Mouse (Mus musculus) midbrain, embryonic 13.5 days (tissue): ENCODE results near the gene 5730522E02Rik. TPM values are rescaled to one million over a fixed set of nuclear protein-coding genes. Genes with fewer than 3 reads are reported as not detected.

Experiments used
- ATAC-seq: fragments of 200-750 bp; cut with Nextera tagmentation; 2 replicates; pipeline ENCODE4 v1.8.0; 2017; ENCODE audit warnings: mild to moderate bottlenecking, moderate TSS enrichment, moderate library complexity
- H3K27ac ChIP-seq: fragments of 300-500 bp; sonication (generic); 2 replicates; pipeline ENCODE4 v1.5.1; 2015; ENCODE audit warnings: inconsistent platforms, mild to moderate bottlenecking, moderate library complexity
- H3K27me3 ChIP-seq: fragments of 300-500 bp; sonication (generic); 2 replicates; pipeline ENCODE4 v1.6.1; 2015; ENCODE audit warnings: mild to moderate bottlenecking, inconsistent platforms
- H3K36me3 ChIP-seq: fragments of 300-500 bp; sonication (generic); 2 replicates; pipeline ENCODE4 v1.6.1; 2015; ENCODE audit warnings: mild to moderate bottlenecking, inconsistent platforms
- H3K4me1 ChIP-seq: fragments of 300-500 bp; sonication (generic); replicated peaks from 2 replicates; pipeline ENCODE4 v1.6.1; 2015; ENCODE audit warnings: inconsistent platforms
- H3K4me2 ChIP-seq: fragments of 300-500 bp; sonication (generic); replicated peaks from 2 replicates; pipeline ENCODE4 v1.6.1; 2015; ENCODE audit warnings: moderate library complexity, mild to moderate bottlenecking, inconsistent platforms
- H3K4me3 ChIP-seq: fragments of 300-500 bp; sonication (generic); replicated peaks from 2 replicates; pipeline ENCODE4 v1.5.1; 2015; ENCODE audit warnings: mild to moderate bottlenecking, inconsistent platforms
- H3K9ac ChIP-seq: fragments of 300-500 bp; sonication (generic); replicated peaks from 2 replicates; pipeline ENCODE4 v1.6.1; 2015; ENCODE audit warnings: mild to moderate bottlenecking, inconsistent platforms
- H3K9me3 ChIP-seq: fragments of 300-500 bp; sonication (generic); 2 replicates; pipeline ENCODE4 v1.6.1; 2016; ENCODE audit warnings: mild to moderate bottlenecking, inconsistent platforms
- WGBS: fragments of 180-500 bp; shearing (Covaris S2); methylation state at CpG from one replicate; pipeline ENCODE4 v1.1.7; 2015; 5-methylcytosine and 5-hydroxymethylcytosine counted together
- polyA plus RNA-seq: library from polyadenylated mRNA; unstranded; fragments of >200 nt; fragmentation: Nextera tagmentation; extraction: Ambion mirVana; gene quantifications from 2 replicates; pipeline ENCODE4 v1.2.1, GENCODE M21; 2015

5730522E02Rik gene
- polyA plus RNA-seq, 1 experiment from 2014 or later: 16.8 TPM

DNA sequence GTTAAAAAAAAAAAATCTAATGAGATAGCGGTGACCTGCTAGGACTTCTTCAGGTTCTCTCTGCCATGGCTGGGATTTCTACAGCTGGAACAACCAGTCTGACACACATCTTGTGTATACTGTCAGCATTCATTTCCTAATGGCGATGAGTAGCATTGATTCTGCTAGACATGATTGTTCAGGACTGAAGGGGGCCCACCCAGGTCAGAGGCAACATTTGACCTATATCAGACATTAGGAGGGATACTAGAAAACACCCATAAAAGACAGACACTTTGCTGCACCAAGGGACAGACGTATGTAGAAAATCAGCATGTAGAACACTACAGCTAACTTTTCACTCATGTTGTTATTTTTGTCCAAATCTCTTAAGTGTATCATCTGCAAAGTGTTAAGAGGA lies 507.8 kb downstream of the 5730522E02Rik start:
- 60% methylated on average over 3 of the region's 3 CpGs for WGBS
- Histone ChIP-seq H3K4me3 (no peak overlapping the region), H3K36me3 (no peaks in the 10 kb centered on the region), H3K4me1 (peaks cover 15% of the 10 kb centered on the region), H3K27ac (no peak overlapping the region), H3K27me3 (no peaks in the 10 kb centered on the region), H3K9ac (no peak overlapping the region), H3K4me2 (no peak overlapping the region), H3K9me3 (no peaks in the 10 kb centered on the region)
- ATAC-seq: no peak

DNA sequence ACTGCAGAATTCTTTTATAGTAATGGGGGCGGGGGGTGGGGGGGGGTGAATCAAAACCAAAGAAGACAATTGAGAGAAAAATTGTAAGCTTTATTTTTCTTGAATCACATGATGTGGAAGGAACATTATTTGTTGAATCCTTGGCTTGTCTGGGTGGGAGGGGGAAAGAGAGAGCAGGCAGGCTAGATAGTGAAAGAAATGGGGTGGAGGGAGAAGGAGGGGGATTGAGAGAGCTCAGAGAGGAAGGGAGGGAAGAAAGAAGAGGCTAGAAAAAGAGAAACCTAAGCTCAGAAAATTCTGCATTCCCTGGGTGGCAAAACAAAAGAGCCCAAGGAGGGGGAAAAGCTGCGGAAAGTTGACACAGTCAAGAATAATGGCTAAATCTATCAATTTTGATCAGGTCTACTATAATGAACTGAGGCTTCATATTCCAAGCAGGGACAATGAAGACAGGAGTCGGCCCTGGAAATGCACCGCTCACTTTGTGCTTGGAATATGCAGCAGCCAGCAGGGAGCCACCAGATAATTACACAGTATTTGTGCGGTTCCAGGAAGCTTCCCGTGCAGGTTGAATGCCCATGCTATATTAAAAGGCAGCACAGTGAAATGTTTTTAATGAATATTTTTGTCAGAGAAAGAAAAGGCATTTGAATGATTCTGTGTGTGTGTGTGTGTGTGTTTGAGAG lies 512.9 kb downstream of the 5730522E02Rik start:
- WGBS: 9% methylated on average over 6 of the region's 6 CpGs

DNA sequence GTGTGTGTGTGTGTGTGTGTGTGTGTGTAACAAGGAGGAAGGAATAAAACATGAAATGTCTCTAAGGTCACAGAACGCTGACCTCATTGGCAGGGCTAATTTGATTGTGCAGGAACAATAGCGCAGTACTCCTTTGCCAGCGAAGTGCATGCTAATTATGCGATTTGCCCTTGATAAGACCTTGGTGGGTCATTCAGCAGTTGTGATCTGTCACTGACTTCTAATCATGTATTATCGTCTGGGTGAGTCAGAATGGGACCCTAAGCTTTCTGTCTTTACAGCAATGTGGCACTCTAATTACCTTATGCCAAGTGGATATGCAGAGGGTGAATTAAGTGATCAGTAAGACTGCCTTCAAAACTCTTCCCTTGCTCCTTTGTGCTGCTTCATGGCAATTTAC lies 514.4 kb downstream of the 5730522E02Rik start:
- Histone ChIP-seq H3K9me3 (no peaks in the 10 kb centered on the region), H3K27me3 (no peaks in the 10 kb centered on the region), H3K36me3 (no peaks in the 10 kb centered on the region), H3K9ac (no peak overlapping the region), H3K4me3 (no peak overlapping the region), H3K4me2 (no peak overlapping the region), H3K27ac (peak overlapping the region; percentile 66), H3K4me1 (peaks cover 36% of the 10 kb centered on the region)
- WGBS: 24% methylated on average over 5 of the region's 5 CpGs
- ATAC-seq: peak; percentile 54

More for the DNA sequence above, 512.9 kb downstream of the 5730522E02Rik start:
- H3K27ac ChIP-seq: peak overlapping the region; percentile 90
- H3K36me3 ChIP-seq: no peaks in the 10 kb centered on the region
- H3K4me2 ChIP-seq: peak overlapping the region; percentile 42
- peak; percentile 85 for ATAC-seq
- H3K4me1 ChIP-seq: peaks cover 34% of the 10 kb centered on the region
- no peaks in the 10 kb centered on the region for H3K9me3 ChIP-seq
- peak overlapping the region; percentile 55 for H3K9ac ChIP-seq
- 0 out of 2 replicates have a peak overlapping the region, but pooled peaks have one; percentile 8 for H3K4me3 ChIP-seq
- H3K27me3 ChIP-seq: no peaks in the 10 kb centered on the region

DNA sequence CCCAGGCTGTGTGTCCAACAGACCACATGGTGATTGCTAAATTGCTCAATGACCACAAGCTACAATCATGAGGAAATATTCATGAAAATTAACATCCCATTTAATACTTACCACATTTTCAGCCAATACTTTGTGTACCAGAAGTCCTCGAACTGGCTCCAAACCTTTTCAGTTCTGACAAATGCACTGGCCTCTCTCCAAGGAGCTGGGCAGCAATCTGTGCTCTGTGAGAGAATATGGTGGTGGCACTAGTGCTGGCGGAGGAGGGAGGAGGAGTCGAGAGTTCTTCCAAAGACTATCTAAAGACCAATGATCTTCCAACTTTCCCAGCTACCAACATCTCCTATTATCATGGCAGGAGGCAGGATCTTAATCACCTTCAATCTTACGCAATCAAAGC lies 525.8 kb downstream of the 5730522E02Rik start:
- no peaks in the 10 kb centered on the region for H3K27me3 ChIP-seq
- no peaks in the 10 kb centered on the region for H3K4me1 ChIP-seq
- H3K9me3 ChIP-seq: no peaks in the 10 kb centered on the region
- H3K4me3 ChIP-seq: no peak overlapping the region
- H3K36me3 ChIP-seq: no peaks in the 10 kb centered on the region
- no peak overlapping the region for H3K9ac ChIP-seq
- H3K4me2 ChIP-seq: no peak overlapping the region
- WGBS: 91% methylated on average over 4 of the region's 4 CpGs
- H3K27ac ChIP-seq: no peak overlapping the region
- no peak for ATAC-seq

DNA sequence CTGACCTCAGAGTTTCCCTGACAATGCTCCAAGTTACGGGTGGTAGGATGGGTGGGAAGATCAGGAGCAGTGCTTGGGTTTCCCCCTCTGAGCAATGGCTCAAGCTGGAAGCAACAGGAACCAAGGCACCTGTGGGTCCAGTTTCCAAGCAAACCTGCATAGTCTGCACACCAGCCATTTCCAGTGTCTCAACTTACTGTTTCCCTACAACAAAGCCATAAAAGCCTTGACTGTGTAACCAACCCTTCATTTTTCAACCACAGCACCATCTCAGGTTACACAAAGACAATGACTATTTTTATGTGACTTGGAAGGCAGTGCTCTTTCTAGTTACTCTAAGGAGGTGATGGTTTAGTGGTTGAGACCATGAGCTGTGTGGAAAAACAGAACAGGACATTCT lies 530.7 kb downstream of the 5730522E02Rik start:
- no peaks in the 10 kb centered on the region for H3K27me3 ChIP-seq
- WGBS: 89% methylated on average over 1 of the region's 1 CpGs
- H3K9ac ChIP-seq: no peak overlapping the region
- H3K4me1 ChIP-seq: no peaks in the 10 kb centered on the region
- no peaks in the 10 kb centered on the region for H3K9me3 ChIP-seq
- H3K27ac ChIP-seq: no peak overlapping the region
- H3K36me3 ChIP-seq: no peaks in the 10 kb centered on the region
- H3K4me3 ChIP-seq: no peak overlapping the region
- no peak overlapping the region for H3K4me2 ChIP-seq
- ATAC-seq: no peak

DNA sequence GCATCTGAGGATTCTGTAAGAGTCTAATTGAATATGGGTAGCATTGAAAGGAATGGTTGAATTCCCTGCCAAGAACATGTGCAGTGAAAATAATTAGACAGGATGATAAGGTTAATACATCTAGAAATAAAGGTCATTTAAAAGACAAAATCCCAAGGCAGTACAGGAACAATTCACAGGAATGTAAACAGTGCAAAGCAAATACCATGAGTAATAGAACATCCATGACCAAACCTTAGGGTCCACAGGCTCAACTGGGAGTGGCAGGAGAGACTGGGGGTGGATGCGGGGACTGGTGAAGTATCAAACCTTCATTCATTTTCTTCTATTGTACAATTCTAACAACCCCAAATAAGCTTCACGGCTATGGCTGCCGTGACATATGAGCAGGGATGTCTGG lies 536.4 kb downstream of the 5730522E02Rik start:
- Histone ChIP-seq H3K4me2 (no peak overlapping the region), H3K4me3 (no peak overlapping the region), H3K4me1 (no peaks in the 10 kb centered on the region), H3K9ac (no peak overlapping the region), H3K27me3 (no peaks in the 10 kb centered on the region), H3K36me3 (no peaks in the 10 kb centered on the region), H3K9me3 (no peaks in the 10 kb centered on the region), H3K27ac (no peak overlapping the region)
- 91% methylated on average over 3 of the region's 3 CpGs for WGBS
- no peak for ATAC-seq

DNA sequence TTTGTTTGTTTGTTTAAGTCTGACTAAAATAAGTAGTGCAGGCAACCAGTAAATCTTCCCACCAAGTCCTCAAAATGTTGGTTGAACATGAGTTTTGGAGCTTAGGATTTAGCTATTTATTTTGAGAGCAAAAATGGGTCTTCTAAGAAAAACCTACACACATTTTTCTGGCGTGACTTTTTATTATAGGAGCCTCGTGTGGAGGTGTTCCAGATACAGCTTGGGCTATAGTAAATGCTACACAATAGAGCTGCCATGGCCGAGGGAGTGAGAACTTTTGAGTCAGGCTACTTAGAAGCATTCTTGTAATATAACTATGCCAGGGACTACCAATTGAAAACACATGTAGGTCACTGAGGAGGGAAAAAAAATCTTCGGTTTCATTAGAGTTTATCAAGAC lies 540.5 kb downstream of the 5730522E02Rik start:
- H3K27ac ChIP-seq: no peak overlapping the region
- no peak for ATAC-seq
- 71% methylated on average over 4 of the region's 4 CpGs for WGBS
- H3K9ac ChIP-seq: no peak overlapping the region
- no peaks in the 10 kb centered on the region for H3K36me3 ChIP-seq
- no peaks in the 10 kb centered on the region for H3K27me3 ChIP-seq
- peaks cover 1% of the 10 kb centered on the region for H3K4me1 ChIP-seq
- no peaks in the 10 kb centered on the region for H3K9me3 ChIP-seq
- no peak overlapping the region for H3K4me2 ChIP-seq
- H3K4me3 ChIP-seq: no peak overlapping the region

DNA sequence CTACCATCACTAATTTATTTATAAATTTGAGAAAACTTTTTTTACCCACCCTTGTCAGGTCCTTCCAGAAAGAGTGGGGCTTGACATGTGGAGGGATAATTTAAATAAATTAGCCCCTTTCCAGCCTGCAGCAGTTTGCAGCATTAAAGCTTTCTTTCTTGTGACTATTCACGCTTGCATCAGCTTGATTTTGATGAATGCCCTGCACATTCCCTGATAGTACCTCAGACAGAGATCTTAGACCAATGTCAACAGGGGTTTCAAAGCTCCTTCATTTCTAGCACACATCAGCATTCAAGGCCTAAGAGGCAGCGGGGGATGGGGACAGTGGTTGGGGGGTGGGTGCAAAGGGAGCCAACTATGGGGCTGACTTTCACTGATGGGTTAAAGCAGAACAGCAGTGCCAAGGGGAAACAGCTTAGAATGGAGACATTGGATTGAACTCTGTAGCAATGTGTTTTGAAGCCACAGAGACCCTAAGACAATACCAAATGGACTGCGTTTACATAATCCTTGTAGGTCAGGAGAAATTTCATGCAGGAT lies 545.9 kb downstream of the 5730522E02Rik start:
- H3K27ac ChIP-seq: peak overlapping the region; percentile 16
- no peak overlapping the region for H3K4me3 ChIP-seq
- H3K36me3 ChIP-seq: no peaks in the 10 kb centered on the region
- ATAC-seq: peak; percentile 55
- no peaks in the 10 kb centered on the region for H3K9me3 ChIP-seq
- 34% methylated on average over 3 of the region's 3 CpGs for WGBS
- no peaks in the 10 kb centered on the region for H3K27me3 ChIP-seq
- H3K4me2 ChIP-seq: no peak overlapping the region
- peaks cover 7% of the 10 kb centered on the region for H3K4me1 ChIP-seq
- no peak overlapping the region for H3K9ac ChIP-seq

DNA sequence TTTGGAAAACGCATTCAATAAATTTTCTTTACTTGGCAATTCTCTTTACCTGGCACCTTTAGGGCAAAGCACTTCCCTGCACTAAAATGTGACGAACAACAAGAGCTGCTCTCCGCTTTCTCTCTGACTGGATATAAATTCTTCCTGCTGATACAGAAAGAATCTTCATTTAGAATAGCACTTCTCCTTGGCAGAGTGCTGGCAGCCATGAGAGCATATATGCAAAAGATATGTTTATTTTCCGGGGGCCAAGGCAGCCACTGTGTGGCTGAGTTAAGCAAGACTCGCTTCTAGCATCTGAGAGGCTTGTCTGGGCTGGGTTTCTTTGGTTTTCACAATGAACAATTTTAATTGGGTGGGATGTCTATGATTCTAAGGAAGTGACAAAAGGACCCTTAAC lies 564.3 kb downstream of the 5730522E02Rik start:
- Histone ChIP-seq H3K9me3 (no peaks in the 10 kb centered on the region), H3K4me3 (no peak overlapping the region), H3K27ac (no peak overlapping the region), H3K4me2 (no peak overlapping the region), H3K27me3 (no peaks in the 10 kb centered on the region), H3K4me1 (peaks cover 19% of the 10 kb centered on the region), H3K9ac (no peak overlapping the region), H3K36me3 (no peaks in the 10 kb centered on the region)
- 83% methylated on average over 5 of the region's 5 CpGs for WGBS
- ATAC-seq: no peak

DNA sequence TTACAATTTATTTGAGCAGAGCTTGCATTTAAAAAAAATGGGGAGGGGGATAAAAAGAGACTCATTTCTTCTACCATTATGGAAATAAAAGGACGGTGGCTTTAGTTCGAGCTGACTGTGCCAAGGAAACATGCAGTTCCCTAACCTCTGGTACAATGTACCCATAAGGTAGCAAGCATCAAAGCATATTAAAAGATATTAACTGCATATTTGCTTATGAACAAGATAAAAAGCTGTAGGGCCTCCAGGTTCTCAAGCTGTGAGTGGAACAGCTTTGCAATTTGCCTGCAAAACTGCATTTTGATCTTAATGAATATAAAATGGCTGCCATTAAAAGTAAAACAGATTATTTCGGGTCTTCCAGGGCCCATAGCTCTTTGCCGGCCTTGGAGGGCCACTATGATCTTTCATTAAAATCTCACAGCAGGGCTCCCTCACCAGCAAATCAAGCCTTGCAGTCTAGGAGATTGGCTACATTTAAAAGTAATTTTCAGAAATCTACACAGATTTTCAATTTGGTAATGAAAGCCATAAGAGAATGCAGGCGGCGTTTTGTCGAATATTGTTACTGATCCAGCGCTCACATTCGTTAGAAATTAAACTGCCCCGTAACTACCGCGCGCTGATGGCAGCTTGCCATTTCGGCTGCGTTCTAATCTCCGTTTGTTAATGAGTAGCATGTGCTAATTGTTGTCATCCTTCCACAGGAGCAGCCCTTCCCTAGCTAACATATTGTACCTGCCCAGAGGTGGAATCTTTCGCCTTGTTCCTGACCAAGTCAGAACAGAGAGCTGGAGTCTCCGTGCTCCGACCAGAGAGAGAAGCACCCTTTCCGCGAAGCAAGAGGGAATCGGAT lies 565.6 kb downstream of the 5730522E02Rik start:
- Histone ChIP-seq H3K27ac (peak overlapping the region; percentile 45), H3K9me3 (no peaks in the 10 kb centered on the region), H3K4me1 (peaks cover 19% of the 10 kb centered on the region), H3K27me3 (no peaks in the 10 kb centered on the region), H3K36me3 (no peaks in the 10 kb centered on the region), H3K4me2 (peak overlapping the region; percentile 42), H3K9ac (peak overlapping the region; percentile 29; the same call in 1 of the 2 replicates), H3K4me3 (no peak overlapping the region)
- 52% methylated on average over 22 of the region's 22 CpGs for WGBS
- ATAC-seq: peak; percentile 41; the same call in 1 of the 2 replicates

DNA sequence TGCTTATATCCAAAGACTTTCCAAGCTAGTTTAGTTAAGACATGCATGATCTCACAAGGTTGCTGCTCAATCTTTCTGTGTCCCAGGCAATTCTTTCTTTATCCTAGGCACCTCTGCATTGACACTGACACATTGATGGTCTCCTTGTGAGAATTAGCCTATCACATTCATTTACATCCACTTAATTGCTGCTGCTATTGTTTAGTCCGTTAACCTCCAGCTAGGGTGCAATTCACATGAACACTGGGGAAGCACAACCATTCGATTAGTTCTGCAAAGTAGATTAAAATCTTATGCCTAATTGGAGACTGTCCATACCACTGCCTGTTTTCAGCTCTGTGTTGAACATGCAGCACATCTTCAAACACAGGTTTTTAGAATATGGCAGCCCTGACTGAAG lies 603.7 kb downstream of the 5730522E02Rik start:
- WGBS: 40% methylated on average over 2 of the region's 2 CpGs
- no peak overlapping the region for H3K4me2 ChIP-seq
- H3K4me3 ChIP-seq: no peak overlapping the region
- ATAC-seq: no peak
- no peak overlapping the region for H3K27ac ChIP-seq
- H3K27me3 ChIP-seq: no peaks in the 10 kb centered on the region
- 0 out of 2 replicates have a peak, but pooled peaks cover 6% of the 10 kb centered on the region for H3K4me1 ChIP-seq
- no peak overlapping the region for H3K9ac ChIP-seq
- H3K9me3 ChIP-seq: no peaks in the 10 kb centered on the region
- no peaks in the 10 kb centered on the region for H3K36me3 ChIP-seq

DNA sequence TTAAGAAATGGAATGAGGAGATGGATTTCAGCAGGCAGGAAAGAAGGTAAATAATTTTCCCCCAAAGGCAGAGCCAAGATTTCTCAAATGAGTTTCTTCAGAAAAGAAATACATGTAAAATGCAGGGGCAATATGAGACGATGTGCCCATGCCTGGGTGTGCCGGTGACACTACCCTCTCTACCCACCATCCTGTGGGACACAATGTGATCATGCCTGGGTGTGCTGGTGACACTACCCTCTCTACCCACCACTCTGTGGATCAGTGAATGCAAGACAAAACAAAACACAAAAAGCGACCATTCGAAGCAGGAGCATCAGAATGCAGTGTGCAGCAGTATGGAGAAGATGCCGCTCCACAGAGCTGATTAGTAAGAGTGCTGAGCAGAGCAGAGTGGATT lies 610.5 kb downstream of the 5730522E02Rik start:
- 84% methylated on average over 5 of the region's 5 CpGs for WGBS
- ATAC-seq: 0 out of 2 replicates have a peak, but pooled peaks have one; percentile 48
- Histone ChIP-seq H3K36me3 (no peaks in the 10 kb centered on the region), H3K4me1 (peaks cover 12% of the 10 kb centered on the region; the same call in 1 of the 2 replicates), H3K27me3 (no peaks in the 10 kb centered on the region), H3K27ac (no peak overlapping the region), H3K9ac (no peak overlapping the region), H3K4me3 (no peak overlapping the region), H3K4me2 (no peak overlapping the region), H3K9me3 (no peaks in the 10 kb centered on the region)
